Mouse (Mus musculus) liver, adult 2 months (tissue): ENCODE measurements around the gene Klk4. TPM values are rescaled to one million over a fixed set of nuclear protein-coding genes. Genes with fewer than 3 reads are reported as not detected.

ENCODE experiments used
- DNase-seq: peaks from one replicate; pipeline ENCODE4 v3.0.0-alpha.2; 2011; ENCODE audit warnings: low read depth, low spot score; ENCODE audit errors: extremely low read depth
- H3K27ac ChIP-seq: fragments of 200-500 bp; replicated peaks from 2 replicates; pipeline ENCODE4 v1.5.1; 2012; ENCODE audit warnings: low read depth, mild to moderate bottlenecking, control low read depth, inconsistent platforms, low read length; ENCODE audit not compliant: insufficient read depth
- H3K27me3 ChIP-seq: fragments of 200-500 bp; 2 replicates; pipeline ENCODE4 v1.6.1; 2012; ENCODE audit warnings: mild to moderate bottlenecking, moderate library complexity, low read length, inconsistent platforms; ENCODE audit not compliant: control insufficient read depth, insufficient read depth
- H3K36me3 ChIP-seq: fragments of 200-500 bp; 2 replicates; pipeline ENCODE4 v1.6.1; 2012; ENCODE audit warnings: low read length, inconsistent platforms; ENCODE audit not compliant: control insufficient read depth, insufficient read depth
- H3K4me1 ChIP-seq: fragments of 200-500 bp; 2 replicates; pipeline ENCODE4 v1.6.1; 2011; ENCODE audit warnings: low read length; ENCODE audit not compliant: control insufficient read depth, insufficient read depth
- H3K4me3 ChIP-seq: fragments of 200-500 bp; 2 replicates; pipeline ENCODE4 v1.5.1; 2011; ENCODE audit warnings: low read depth, mild to moderate bottlenecking, control low read depth, low read length, moderate library complexity; ENCODE audit not compliant: insufficient read depth
- H3K79me2 ChIP-seq: fragments of 200-500 bp; 2 replicates; pipeline ENCODE4 v1.6.1; 2012; ENCODE audit warnings: inconsistent platforms, mild to moderate bottlenecking, low read length, moderate library complexity; ENCODE audit not compliant: control insufficient read depth, insufficient read depth
- H3K9ac ChIP-seq: fragments of 200-500 bp; 2 replicates; pipeline ENCODE4 v1.6.1; 2012; ENCODE audit warnings: low read depth, mild to moderate bottlenecking, control low read depth, inconsistent platforms, low read length
- CTCF ChIP-seq: fragments of 200-500 bp; IDR thresholded peaks from 2 replicates; pipeline ENCODE4 v1.5.1; 2011; ENCODE audit warnings: low read depth, low read length, control low read depth
- POLR2A ChIP-seq: fragments of 200-500 bp; IDR thresholded peaks from 2 replicates; pipeline ENCODE4 v1.6.1; 2011; ENCODE audit warnings: low read length, control low read depth; ENCODE audit not compliant: insufficient read depth; ENCODE audit errors: extremely low read depth
- WGBS: fragments of 180-500 bp; shearing (Covaris S2); methylation state at CpG from one replicate; pipeline ENCODE4 v1.1.7; 2018; 5-methylcytosine and 5-hydroxymethylcytosine counted together
- polyA plus RNA-seq: library from polyadenylated mRNA; depleted of rRNA; stranded (reverse); fragments of >200 nt; gene quantifications from 2 replicates; pipeline ENCODE4 v1.2.3, GENCODE M21; 2012; rRNA removed
- total RNA-seq: library from RNA; depleted of rRNA; stranded (reverse); fragments of >200 nt; gene quantifications from 2 replicates; pipeline ENCODE4 v1.2.3, GENCODE M21; 2014; rRNA removed

Gene Klk4
- total and polyA plus RNA-seq, 2 experiments, result not detected

- H3K4me1 ChIP-seq, result no peaks in the 10 kb centered on the region
- H3K27me3 ChIP-seq, result no peaks in the 10 kb centered on the region
- 89% methylated on average over 3 of the region's 3 CpGs for WGBS
- no peaks in the 10 kb centered on the region for H3K79me2 ChIP-seq
- TF ChIP-seq POLR2A (no peak), CTCF (no peak)
- H3K9ac ChIP-seq, result no peak within 1 kb of the TSS
- H3K27ac ChIP-seq, result no peak within 1 kb of the TSS
- DNase-seq, result no peak
- no peaks in the 10 kb centered on the region for H3K36me3 ChIP-seq
- H3K4me3 ChIP-seq, result no peak within 1 kb of the TSS
These were observed 52.5 kb downstream of the Klk4 start, which contains the start of gene Klk15 for GRCm38 (mm10) chr7:43933440-43933839. Klk15 (plus strand) TSS chr7:43933740.

GRCm38 (mm10) chr7:43934747-43935146 is 53.8 kb downstream of the Klk4 start:
- DNase-seq, result no peak
- Histone ChIP-seq H3K27ac (no peak overlapping the region), H3K36me3 (no peaks in the 10 kb centered on the region), H3K79me2 (no peaks in the 10 kb centered on the region), H3K9ac (no peak overlapping the region), H3K4me3 (no peak overlapping the region), H3K4me1 (no peaks in the 10 kb centered on the region), H3K27me3 (no peaks in the 10 kb centered on the region)
- WGBS, result 49% methylated on average over 3 of the region's 3 CpGs
- TF ChIP-seq CTCF, result no peak
- no peak for TF ChIP-seq POLR2A

Other genes with a start within 250 kb of the Klk4 start
- gene Ceacam18, start 246.5 kb upstream of the Klk4 start, total RNA-seq, result not detected in 2 replicates
- gene Ceacam18, start 246.5 kb upstream of the Klk4 start, polyA plus RNA-seq, result not detected in 2 replicates
- 2.1 and 3.0 TPM in 2 replicates for gene Siglece, start 221.0 kb upstream of the Klk4 start, total RNA-seq
- gene Siglece, start 221.0 kb upstream of the Klk4 start, polyA plus RNA-seq, result 2.2 and 4.5 TPM in 2 replicates
- 2.4 and 3.2 TPM in 2 replicates for gene Ctu1, start 209.1 kb upstream of the Klk4 start, total RNA-seq
- gene Ctu1, start 209.1 kb upstream of the Klk4 start, polyA plus RNA-seq, result 5.1 and 5.8 TPM in 2 replicates
- not detected in 2 replicates for gene Klk14, start 190.7 kb upstream of the Klk4 start, total RNA-seq
- not detected in 2 replicates for gene Klk14, start 190.7 kb upstream of the Klk4 start, polyA plus RNA-seq
- gene Klk13, start 168.6 kb upstream of the Klk4 start, total RNA-seq, result not detected in 2 replicates
- not detected in 2 replicates for gene Klk13, start 168.6 kb upstream of the Klk4 start, polyA plus RNA-seq
- not detected in 2 replicates for gene Klk12, start 112.3 kb upstream of the Klk4 start, total RNA-seq
- gene Klk12, start 112.3 kb upstream of the Klk4 start, polyA plus RNA-seq, result not detected in 2 replicates
- gene Klk11, start 106.6 kb upstream of the Klk4 start, total RNA-seq, result not detected in 2 replicates
- not detected in 2 replicates for gene Klk11, start 106.6 kb upstream of the Klk4 start, polyA plus RNA-seq
- not detected in 2 replicates for gene Klk10, start 100.1 kb upstream of the Klk4 start, total RNA-seq
- gene Klk10, start 100.1 kb upstream of the Klk4 start, polyA plus RNA-seq, result not detected in 2 replicates
- not detected in 2 replicates for gene Klk9, start 89.3 kb upstream of the Klk4 start, total RNA-seq
- gene Klk9, start 89.3 kb upstream of the Klk4 start, polyA plus RNA-seq, result not detected in 2 replicates
- 0.65 and 1.1 TPM in 2 replicates for gene Klk8, start 83.6 kb upstream of the Klk4 start, total RNA-seq
- gene Klk8, start 83.6 kb upstream of the Klk4 start, polyA plus RNA-seq, result 0.31 TPM in 1 of 2 replicates, not detected in the other
- gene Klk7, start 69.9 kb upstream of the Klk4 start, total RNA-seq, result not detected in 2 replicates
- gene Klk7, start 69.9 kb upstream of the Klk4 start, polyA plus RNA-seq, result not detected in 2 replicates
- gene Klk6, start 56.7 kb upstream of the Klk4 start, total RNA-seq, result not detected in 2 replicates
- gene Klk6, start 56.7 kb upstream of the Klk4 start, polyA plus RNA-seq, result not detected in 2 replicates
- gene Klk5, start 39.2 kb upstream of the Klk4 start, total RNA-seq, result not detected in 2 replicates
- gene Klk5, start 39.2 kb upstream of the Klk4 start, polyA plus RNA-seq, result not detected in 2 replicates
- gene Klk15, start 52.6 kb downstream of the Klk4 start, total RNA-seq, result not detected in 2 replicates
- gene Klk15, start 52.6 kb downstream of the Klk4 start, polyA plus RNA-seq, result not detected in 2 replicates
- not detected in 2 replicates for gene Klk1b8, start 69.5 kb downstream of the Klk4 start, total RNA-seq
- gene Klk1b8, start 69.5 kb downstream of the Klk4 start, polyA plus RNA-seq, result not detected in 2 replicates
- gene Klk1b1, start 85.6 kb downstream of the Klk4 start, total RNA-seq, result not detected in 2 replicates
- gene Klk1b1, start 85.6 kb downstream of the Klk4 start, polyA plus RNA-seq, result not detected in 2 replicates
- not detected in 2 replicates for gene Klk1b9, start 94.9 kb downstream of the Klk4 start, total RNA-seq
- gene Klk1b9, start 94.9 kb downstream of the Klk4 start, polyA plus RNA-seq, result not detected in 2 replicates
- gene Klk1b11, start 114.7 kb downstream of the Klk4 start, total RNA-seq, result not detected in 2 replicates
- not detected in 2 replicates for gene Klk1b11, start 114.7 kb downstream of the Klk4 start, polyA plus RNA-seq
- not detected in 2 replicates for gene Klk1b26, start 131.0 kb downstream of the Klk4 start, total RNA-seq
- not detected in 2 replicates for gene Klk1b26, start 131.0 kb downstream of the Klk4 start, polyA plus RNA-seq
- gene Klk1b27, start 171.1 kb downstream of the Klk4 start, total RNA-seq, result not detected in 2 replicates
- 0.10 TPM in 1 of 2 replicates, not detected in the other for gene Klk1b27, start 171.1 kb downstream of the Klk4 start, polyA plus RNA-seq
- gene Klk1b21, start 221.2 kb downstream of the Klk4 start, total RNA-seq, result not detected in 2 replicates
- gene Klk1b21, start 221.2 kb downstream of the Klk4 start, polyA plus RNA-seq, result not detected in 2 replicates
- not detected in 2 replicates for gene Klk1b22, start 231.5 kb downstream of the Klk4 start, total RNA-seq
- 0.51 TPM in 1 of 2 replicates, not detected in the other for gene Klk1b22, start 231.5 kb downstream of the Klk4 start, polyA plus RNA-seq